Mouse (Mus musculus): Measurements from ENCODE around the gene Tmco3. TPM values are rescaled to one million over a fixed set of nuclear protein-coding genes. Genes with fewer than 3 reads are reported as not detected.
"Not testable (repeated sequence)": the region's sequence is repeated elsewhere in the genome, so short reads cannot be mapped to it uniquely, and the experiment has no call there.

Gene Tmco3
- polyA plus RNA-seq, 1 experiment = 11.5 TPM

DNA sequence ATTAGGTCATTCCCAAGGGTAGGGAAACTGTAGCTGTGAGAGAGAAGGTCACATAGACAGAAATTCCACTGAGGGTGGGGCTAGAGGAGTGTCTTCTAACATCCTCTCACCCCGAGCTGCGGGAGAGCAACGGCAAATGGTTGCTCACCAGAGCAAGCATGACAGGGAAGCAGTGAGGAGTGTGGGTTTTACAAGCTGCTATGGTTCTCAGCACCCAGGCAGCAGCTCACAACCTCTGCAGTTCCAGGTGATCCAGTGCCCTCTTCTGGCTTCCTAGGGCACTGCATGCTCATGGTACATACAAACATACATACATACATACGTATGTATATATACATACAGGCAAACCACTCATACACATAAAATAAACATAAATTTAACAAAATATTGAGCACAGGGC, 17.9 kb downstream of the Tmco3 start:
- Histone ChIP-seq H3K27ac (ENCODE audit: control insufficient read depth, insufficient read depth, low read depth, low read length) (no peak overlapping the region), H3K27me3 (ENCODE audit: control insufficient read depth, insufficient read depth, low read length) (no peaks in the 10 kb centered on the region), H3K4me1 (ENCODE audit: control insufficient read depth, insufficient read depth, low read length) (peaks cover 2% of the 10 kb centered on the region), H3K4me3 (ENCODE audit: control insufficient read depth, low read depth, low read length) (no peak overlapping the region), H3K36me3 (ENCODE audit: control insufficient read depth, insufficient read depth, low read length) (no peaks in the 10 kb centered on the region; the same call in 1 of the 2 replicates)
- no peak for TF ChIP-seq POLR2A (IDR thresholded peaks at IDR 0.05; ENCODE audit: control insufficient read depth, low read depth, low read length)
- peak; percentile 25; the same call in 1 of the 2 replicates for TF ChIP-seq CTCF (IDR thresholded peaks at IDR 0.05; ENCODE audit: control insufficient read depth, insufficient read depth, insufficient replicate concordance, low read depth, low read length)

DNA sequence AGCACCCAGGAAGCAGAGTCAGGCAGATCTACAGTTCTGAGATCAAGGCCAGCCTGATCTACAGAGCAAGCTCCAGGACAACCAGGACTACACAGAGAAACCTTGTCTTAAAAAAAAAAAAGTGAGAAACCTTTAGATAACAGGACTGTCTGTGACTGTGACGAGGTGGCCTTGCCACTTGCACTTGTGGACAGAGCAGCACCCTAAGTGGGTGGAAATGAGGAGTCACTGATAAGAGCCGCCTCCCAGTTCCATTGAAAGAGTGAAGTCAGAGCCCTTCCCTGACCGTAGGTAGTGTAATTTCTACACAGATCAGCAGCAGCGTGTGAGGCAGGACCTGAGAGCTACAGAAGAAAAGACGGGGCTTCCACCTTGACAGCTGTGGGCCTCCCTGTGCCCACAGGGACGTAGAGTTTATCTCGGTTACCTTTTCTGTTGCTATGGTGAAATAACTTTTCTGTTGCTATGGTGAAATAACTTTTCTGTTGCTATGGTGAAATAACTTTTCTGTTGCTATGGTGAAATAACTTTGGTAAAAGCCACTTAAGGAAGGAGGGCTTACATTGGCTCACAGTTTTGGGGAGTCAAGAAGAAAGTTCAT, 18.4 kb downstream of the Tmco3 start:
- no peak overlapping the region for H3K4me3 ChIP-seq (ENCODE audit: control insufficient read depth, low read depth, low read length)
- no peak for TF ChIP-seq CTCF (IDR thresholded peaks at IDR 0.05; ENCODE audit: control insufficient read depth, insufficient read depth, insufficient replicate concordance, low read depth, low read length)
- no peak for TF ChIP-seq POLR2A (IDR thresholded peaks at IDR 0.05; ENCODE audit: control insufficient read depth, low read depth, low read length)
- no peaks in the 10 kb centered on the region for H3K27me3 ChIP-seq (ENCODE audit: control insufficient read depth, insufficient read depth, low read length)
- H3K27ac ChIP-seq (ENCODE audit: control insufficient read depth, insufficient read depth, low read depth, low read length) = no peak overlapping the region
- H3K4me1 ChIP-seq (ENCODE audit: control insufficient read depth, insufficient read depth, low read length) = peaks cover 2% of the 10 kb centered on the region
- no peaks in the 10 kb centered on the region; the same call in 1 of the 2 replicates for H3K36me3 ChIP-seq (ENCODE audit: control insufficient read depth, insufficient read depth, low read length)

DNA sequence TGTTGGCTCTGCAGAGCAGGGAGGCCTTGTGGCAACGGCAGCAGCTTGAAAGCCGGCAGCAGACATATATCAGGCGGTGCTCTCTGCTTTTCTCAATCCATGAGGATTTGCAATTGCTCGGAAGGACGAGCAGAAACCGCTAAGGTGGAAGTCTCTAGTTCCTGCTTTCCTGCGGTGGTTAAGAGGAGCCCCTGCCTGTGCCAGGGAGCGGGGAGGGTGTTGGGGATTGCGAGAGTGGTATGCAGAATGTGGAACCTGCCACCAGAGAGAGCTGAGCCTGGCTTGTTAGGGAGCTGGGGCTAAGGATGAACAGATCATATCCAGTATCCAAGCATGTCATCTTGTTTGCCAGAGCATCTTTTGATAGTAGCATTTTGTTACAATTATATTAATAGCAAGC, 18.9 kb downstream of the Tmco3 start:
- TF ChIP-seq CTCF (IDR thresholded peaks at IDR 0.05; ENCODE audit: control insufficient read depth, insufficient read depth, insufficient replicate concordance, low read depth, low read length) (no peak), POLR2A (IDR thresholded peaks at IDR 0.05; ENCODE audit: control insufficient read depth, low read depth, low read length) (no peak)
- Histone ChIP-seq H3K36me3 (ENCODE audit: control insufficient read depth, insufficient read depth, low read length) (no peaks in the 10 kb centered on the region; the same call in 1 of the 2 replicates), H3K27me3 (ENCODE audit: control insufficient read depth, insufficient read depth, low read length) (no peaks in the 10 kb centered on the region), H3K27ac (ENCODE audit: control insufficient read depth, insufficient read depth, low read depth, low read length) (no peak overlapping the region), H3K4me3 (ENCODE audit: control insufficient read depth, low read depth, low read length) (no peak overlapping the region), H3K4me1 (ENCODE audit: control insufficient read depth, insufficient read depth, low read length) (peaks cover 2% of the 10 kb centered on the region)

DNA sequence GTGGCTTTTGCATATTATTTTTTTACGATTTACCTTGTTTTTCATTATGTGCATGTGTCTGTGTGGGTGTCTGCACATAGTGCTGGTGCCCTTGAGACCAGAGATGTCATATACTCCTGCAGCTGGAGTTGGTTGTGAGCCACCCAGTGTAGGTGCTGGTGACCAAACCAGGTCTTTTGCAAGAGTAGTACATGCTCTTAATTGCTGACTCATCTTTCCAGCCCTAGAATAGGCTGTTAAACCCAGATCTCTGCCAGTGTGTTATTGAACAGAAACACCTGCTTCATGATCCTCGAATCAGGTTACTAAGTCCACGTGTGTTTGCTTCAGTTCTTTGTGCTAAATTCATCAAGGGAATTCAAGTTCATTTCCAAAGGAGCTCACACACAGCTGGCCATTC, 26.9 kb downstream of the Tmco3 start:
- no peak overlapping the region for H3K4me3 ChIP-seq (ENCODE audit: control insufficient read depth, low read depth, low read length)
- no peaks in the 10 kb centered on the region for H3K27me3 ChIP-seq (ENCODE audit: control insufficient read depth, insufficient read depth, low read length)
- no peak overlapping the region for H3K27ac ChIP-seq (ENCODE audit: control insufficient read depth, insufficient read depth, low read depth, low read length)
- H3K36me3 ChIP-seq (ENCODE audit: control insufficient read depth, insufficient read depth, low read length) = peaks cover 2% of the 10 kb centered on the region; the same call in 1 of the 2 replicates
- H3K4me1 ChIP-seq (ENCODE audit: control insufficient read depth, insufficient read depth, low read length) = no peaks in the 10 kb centered on the region
- TF ChIP-seq CTCF (IDR thresholded peaks at IDR 0.05; ENCODE audit: control insufficient read depth, insufficient read depth, insufficient replicate concordance, low read depth, low read length) = no peak
- no peak for TF ChIP-seq POLR2A (IDR thresholded peaks at IDR 0.05; ENCODE audit: control insufficient read depth, low read depth, low read length)

DNA sequence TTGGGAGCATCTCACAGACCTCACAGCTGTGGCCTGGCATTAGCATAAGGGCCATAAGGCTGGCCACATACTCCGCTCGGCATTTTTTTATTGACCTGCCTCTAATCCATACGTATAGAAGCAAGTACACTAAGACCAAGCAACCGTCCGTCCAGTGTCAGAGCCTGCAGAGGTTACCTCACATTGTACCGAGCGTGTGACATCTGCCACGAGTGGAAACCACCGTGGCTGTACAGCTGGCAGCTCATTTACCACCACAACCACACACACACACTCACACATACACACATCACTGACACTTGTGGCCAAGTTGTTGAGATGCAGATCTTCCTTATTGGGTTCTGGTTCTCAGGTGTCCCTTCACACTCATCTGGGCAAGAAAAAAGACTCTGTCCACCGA, 28.7 kb downstream of the Tmco3 start:
- no peaks in the 10 kb centered on the region for H3K27me3 ChIP-seq (ENCODE audit: control insufficient read depth, insufficient read depth, low read length)
- no peaks in the 10 kb centered on the region for H3K4me1 ChIP-seq (ENCODE audit: control insufficient read depth, insufficient read depth, low read length)
- peaks cover 4% of the 10 kb centered on the region for H3K36me3 ChIP-seq (ENCODE audit: control insufficient read depth, insufficient read depth, low read length)
- H3K4me3 ChIP-seq (ENCODE audit: control insufficient read depth, low read depth, low read length) = no peak overlapping the region
- TF ChIP-seq CTCF (IDR thresholded peaks at IDR 0.05; ENCODE audit: control insufficient read depth, insufficient read depth, insufficient replicate concordance, low read depth, low read length) = no peak
- no peak for TF ChIP-seq POLR2A (IDR thresholded peaks at IDR 0.05; ENCODE audit: control insufficient read depth, low read depth, low read length)
- no peak overlapping the region for H3K27ac ChIP-seq (ENCODE audit: control insufficient read depth, insufficient read depth, low read depth, low read length)

DNA sequence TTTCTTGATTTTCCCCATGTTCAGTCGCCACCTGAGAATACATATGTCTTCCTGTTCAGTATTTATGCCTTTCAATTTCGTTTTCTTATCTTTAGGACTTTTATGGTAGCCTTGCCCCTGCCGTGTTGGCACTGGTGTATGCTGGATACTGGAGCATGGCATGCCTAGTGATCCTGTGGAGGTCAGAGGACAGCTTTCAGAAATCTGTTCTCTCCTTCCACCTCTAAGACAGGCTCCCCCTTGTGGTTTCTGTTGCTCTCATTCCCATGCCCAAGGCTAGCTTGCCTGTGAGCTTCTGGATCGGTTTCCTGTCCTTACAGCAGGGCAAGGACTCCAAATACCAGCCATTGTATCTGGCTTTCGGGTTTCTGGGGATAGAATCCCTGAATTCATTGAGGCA, 38.6 kb downstream of the Tmco3 start:
- no peak overlapping the region for H3K4me3 ChIP-seq (ENCODE audit: control insufficient read depth, low read depth, low read length)
- TF ChIP-seq CTCF (IDR thresholded peaks at IDR 0.05; ENCODE audit: control insufficient read depth, insufficient read depth, insufficient replicate concordance, low read depth, low read length) (peak; percentile 27; the same call in 1 of the 2 replicates), POLR2A (IDR thresholded peaks at IDR 0.05; ENCODE audit: control insufficient read depth, low read depth, low read length) (no peak)
- no peaks in the 10 kb centered on the region; the same call in 1 of the 2 replicates for H3K36me3 ChIP-seq (ENCODE audit: control insufficient read depth, insufficient read depth, low read length)
- H3K27ac ChIP-seq (ENCODE audit: control insufficient read depth, insufficient read depth, low read depth, low read length) = no peak overlapping the region
- H3K27me3 ChIP-seq (ENCODE audit: control insufficient read depth, insufficient read depth, low read length) = no peaks in the 10 kb centered on the region
- H3K4me1 ChIP-seq (ENCODE audit: control insufficient read depth, insufficient read depth, low read length) = no peaks in the 10 kb centered on the region

DNA sequence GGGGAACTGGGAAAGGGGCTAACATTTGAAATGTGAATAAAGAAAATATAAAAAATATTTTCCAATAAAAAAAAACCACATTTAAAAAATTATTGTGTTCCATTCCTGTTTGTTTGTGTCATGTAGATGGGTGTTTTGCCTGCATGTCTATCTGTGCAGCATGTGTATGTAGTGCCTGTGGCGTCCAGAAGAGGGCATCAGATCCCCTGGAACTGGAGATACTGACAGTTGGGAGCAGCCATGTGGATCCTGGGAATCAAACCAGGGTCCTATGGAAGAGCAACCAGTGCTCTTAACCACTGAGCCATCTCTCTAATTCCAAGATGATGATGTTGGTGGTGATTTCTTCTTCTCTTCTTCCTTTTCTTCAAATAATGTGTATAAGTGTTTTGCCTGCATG, 46.7 kb downstream of the Tmco3 start:
- Histone ChIP-seq H3K4me1 (ENCODE audit: control insufficient read depth, insufficient read depth, low read length) (peaks cover 4% of the 10 kb centered on the region), H3K27me3 (ENCODE audit: control insufficient read depth, insufficient read depth, low read length) (no peaks in the 10 kb centered on the region), H3K4me3 (ENCODE audit: control insufficient read depth, low read depth, low read length) (no peak overlapping the region), H3K27ac (ENCODE audit: control insufficient read depth, insufficient read depth, low read depth, low read length) (no peak overlapping the region), H3K36me3 (ENCODE audit: control insufficient read depth, insufficient read depth, low read length) (no peaks in the 10 kb centered on the region)
- peak; percentile 25; the same call in 1 of the 2 replicates for TF ChIP-seq CTCF (IDR thresholded peaks at IDR 0.05; ENCODE audit: control insufficient read depth, insufficient read depth, insufficient replicate concordance, low read depth, low read length)
- TF ChIP-seq POLR2A (IDR thresholded peaks at IDR 0.05; ENCODE audit: control insufficient read depth, low read depth, low read length) = no peak

DNA sequence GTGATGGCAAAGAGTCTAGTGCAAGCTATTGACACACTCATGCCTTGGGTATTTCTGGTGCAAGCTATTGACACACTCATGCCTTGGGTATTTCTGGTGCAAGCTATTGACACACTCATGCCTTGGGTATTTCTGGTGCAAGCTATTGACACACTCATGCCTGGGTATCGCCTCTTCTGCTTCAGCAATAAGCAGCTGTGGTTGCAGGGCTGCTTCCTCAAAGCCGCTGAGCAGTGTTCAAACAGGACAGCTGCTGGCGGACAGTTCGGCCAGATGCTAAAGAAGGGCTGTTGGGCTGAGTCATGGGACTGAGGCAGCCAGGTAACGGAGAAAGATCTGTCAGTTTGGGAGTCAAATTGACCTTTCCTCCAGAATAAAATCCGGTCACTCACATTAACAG, 49.3 kb downstream of the Tmco3 start:
- not testable (repeated sequence) for H3K36me3 ChIP-seq (ENCODE audit: control insufficient read depth, insufficient read depth, low read length); H3K27me3 ChIP-seq (ENCODE audit: control insufficient read depth, insufficient read depth, low read length); H3K4me1 ChIP-seq (ENCODE audit: control insufficient read depth, insufficient read depth, low read length); H3K27ac ChIP-seq (ENCODE audit: control insufficient read depth, insufficient read depth, low read depth, low read length); H3K4me3 ChIP-seq (ENCODE audit: control insufficient read depth, low read depth, low read length)

All from testis, adult 2 months (tissue).